Mouse (Mus musculus): ENCODE measurements around the gene Parp3.

Gene Parp3

GRCm38 (mm10) chr9:106429221-106430014 is 47.3 kb downstream of the Parp3 start, which contains the start of gene Rpl29:
Gene Rpl29, plus strand, starts transcription at chr9:106429454.
- DNase-seq (ENCODE audit: low read depth, low spot score) = peak; percentile 96

DNA sequence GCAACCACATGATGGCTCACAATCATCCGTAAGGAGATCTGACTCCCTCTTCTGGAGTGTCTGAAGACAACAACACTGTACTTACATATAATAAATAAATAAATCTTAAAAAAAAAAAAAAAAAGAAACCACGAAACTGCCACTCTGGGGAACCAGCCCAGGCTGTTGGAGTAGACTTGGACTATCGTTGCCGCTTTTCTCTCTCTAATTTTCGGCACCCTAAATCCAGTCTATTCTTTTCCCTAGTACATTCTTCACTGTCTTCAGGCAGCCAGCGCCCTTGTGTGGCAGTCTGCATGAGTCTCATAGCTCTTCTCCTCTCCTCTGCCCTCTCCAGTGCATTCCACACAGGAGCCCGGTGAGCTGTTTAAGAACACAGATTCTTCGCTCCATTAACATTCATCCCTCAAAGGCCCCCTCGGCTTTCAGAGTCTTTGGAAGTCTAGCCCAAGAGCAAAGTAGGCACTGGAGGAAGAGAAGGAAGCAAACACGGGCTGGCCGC is 48.0 kb downstream of the Parp3 start:
- DNase-seq (ENCODE audit: low read depth, low spot score) = peak; percentile 33

GRCm38 (mm10) chr9:106421865-106422160 is 54.9 kb downstream of the Parp3 start:
- DNase-seq (ENCODE audit: low read depth, low spot score) = peak; percentile 90

DNA sequence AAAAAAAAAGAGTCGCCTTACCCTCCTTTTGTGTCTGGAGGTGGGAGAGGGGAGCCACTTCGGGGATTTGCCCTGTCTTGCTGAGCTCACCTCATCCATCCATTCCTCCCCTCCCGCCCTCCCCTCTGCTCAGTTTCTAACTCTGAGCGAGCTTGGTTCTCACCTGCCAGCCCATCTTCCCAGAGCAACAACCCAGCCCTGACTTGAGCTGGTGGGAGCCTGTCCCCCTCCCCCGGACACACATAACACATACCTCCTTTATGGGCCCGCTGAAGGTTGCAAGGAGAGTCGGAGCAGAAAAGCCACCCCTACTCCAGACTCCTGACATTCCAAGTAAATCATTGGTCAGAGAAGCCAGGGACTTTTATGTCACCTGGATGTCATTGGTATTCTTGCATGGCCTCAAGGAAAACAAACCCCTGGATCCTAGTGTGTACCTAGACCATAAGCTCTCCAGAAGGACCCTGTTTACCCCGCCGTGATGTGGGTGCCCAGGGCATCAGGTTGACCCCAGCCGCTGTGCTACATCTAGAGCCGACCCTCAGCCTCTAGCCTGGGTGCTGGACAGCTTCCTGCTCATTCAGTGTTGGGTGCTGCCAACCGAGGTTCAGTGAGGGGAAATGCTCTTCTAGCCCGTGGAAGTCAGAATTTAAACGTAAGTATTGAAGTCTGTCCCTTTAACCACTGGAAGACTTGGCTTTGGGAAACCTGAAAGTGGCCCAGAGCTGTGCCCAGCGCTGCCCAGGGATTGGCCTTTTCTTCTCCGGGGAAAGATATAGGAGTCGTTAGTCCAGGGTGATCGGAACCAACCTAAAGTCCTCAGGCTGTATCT is 55.5 kb downstream of the Parp3 start:
- no peak for DNase-seq (ENCODE audit: low read depth, low spot score)

DNA sequence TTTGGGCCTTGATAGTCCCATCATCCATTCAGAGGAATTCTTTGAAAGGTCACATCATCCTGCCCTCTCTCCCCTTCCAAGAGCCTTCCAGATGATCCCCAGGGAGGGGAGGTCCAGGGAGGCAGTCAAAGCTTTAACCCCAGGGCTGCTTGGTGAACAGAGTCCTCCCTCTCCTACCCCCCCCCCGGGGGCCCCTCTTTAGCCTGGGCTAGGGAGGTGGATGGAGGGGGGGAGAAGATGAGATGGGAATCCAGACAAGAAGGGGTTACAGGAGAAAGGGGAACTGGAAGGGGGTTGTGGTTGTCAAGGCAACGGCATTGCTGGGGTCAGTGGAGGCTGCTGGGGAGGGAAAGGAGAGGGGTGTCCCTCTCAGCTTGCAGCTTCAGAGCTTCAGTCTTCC is 56.1 kb downstream of the Parp3 start:
- DNase-seq (ENCODE audit: low read depth, low spot score) = no peak
